Mouse (Mus musculus) liver, postnatal 0 days (tissue): ENCODE measurements around the gene Il2rg. TPM values are rescaled to one million over a fixed set of nuclear protein-coding genes. Genes with fewer than 3 reads are reported as not detected.

ENCODE experiments used
- ATAC-seq: fragments of 200-750 bp; cut with Nextera tagmentation; 2 replicates; pipeline ENCODE4 v1.8.0; 2017; ENCODE audit warnings: mild to moderate bottlenecking, moderate library complexity
- DNase-seq: peaks from one replicate; pipeline ENCODE4 v3.0.0-alpha.2; 2016
- H3K27ac ChIP-seq: fragments of 300-500 bp; sonication (generic); 2 replicates; pipeline ENCODE4 v1.5.1; 2014; ENCODE audit warnings: antibody characterized with exemption, moderate library complexity, mild to moderate bottlenecking, low read depth
- H3K27me3 ChIP-seq: fragments of 300-500 bp; sonication (generic); 2 replicates; pipeline ENCODE4 v1.6.1; 2014; ENCODE audit warnings: low read length, control low read depth, mixed read lengths; ENCODE audit not compliant: insufficient read depth
- H3K36me3 ChIP-seq: fragments of 300-500 bp; sonication (generic); replicated peaks from 2 replicates; pipeline ENCODE4 v1.6.1; 2014; ENCODE audit warnings: mild to moderate bottlenecking, control low read depth, low read length, moderate library complexity, mixed read lengths; ENCODE audit not compliant: insufficient read depth
- H3K4me1 ChIP-seq: fragments of 300-500 bp; sonication (generic); 2 replicates; pipeline ENCODE4 v1.6.1; 2014; ENCODE audit warnings: antibody characterized with exemption, mild to moderate bottlenecking, control low read depth; ENCODE audit not compliant: insufficient read depth
- H3K4me2 ChIP-seq: fragments of 300-500 bp; sonication (generic); 2 replicates; pipeline ENCODE4 v1.6.1; 2014; ENCODE audit warnings: low read depth, mild to moderate bottlenecking, low read length, moderate library complexity, mixed read lengths
- H3K4me3 ChIP-seq: fragments of 300-500 bp; sonication (generic); 2 replicates; pipeline ENCODE4 v1.5.1; 2014; ENCODE audit warnings: low read depth, low read length
- H3K9ac ChIP-seq: fragments of 300-500 bp; sonication (generic); replicated peaks from 2 replicates; pipeline ENCODE4 v1.6.1; 2014; ENCODE audit warnings: mild to moderate bottlenecking, moderate library complexity
- H3K9me3 ChIP-seq: fragments of 300-500 bp; sonication (generic); 2 replicates; pipeline ENCODE4 v1.6.1; 2016; ENCODE audit warnings: mild to moderate bottlenecking, control low read depth, low read length, mixed read lengths
- CTCF ChIP-seq: sonication (generic); IDR thresholded peaks from 2 replicates; pipeline ENCODE4 v1.5.1; 2016; ENCODE audit warnings: antibody characterized with exemption, low read depth
- EP300 ChIP-seq: IDR thresholded peaks from 2 replicates; pipeline ENCODE4 v1.6.1; 2016; ENCODE audit warnings: antibody characterized with exemption, low read depth, mild to moderate bottlenecking
- WGBS: fragments of 180-500 bp; shearing (Covaris S2); extraction: QIAGEN DNeasy Blood & Tissue Kit; methylation state at CpG from one replicate; pipeline ENCODE4 v1.1.7; 2014; ENCODE audit not compliant: insufficient replicate concordance; 5-methylcytosine and 5-hydroxymethylcytosine counted together
- polyA plus RNA-seq: library from polyadenylated mRNA; unstranded; fragments of >200 nt; fragmentation: Nextera tagmentation; extraction: Ambion mirVana; gene quantifications from 2 replicates; pipeline ENCODE4 v1.2.1, GENCODE M21; 2015

The Il2rg gene
- polyA plus RNA-seq, 1 experiment from 2014 or later = 8.0 TPM

GRCm38 (mm10) chrX:101245011-101245410 lies 23.0 kb downstream of the Il2rg start:
- H3K27me3 ChIP-seq = no peaks in the 10 kb centered on the region
- no peak overlapping the region for H3K4me2 ChIP-seq
- no peaks in the 10 kb centered on the region for H3K9me3 ChIP-seq
- TF ChIP-seq EP300 (no peak), CTCF (no peak)
- WGBS = 50% methylated on average over 1 of the region's 1 CpGs
- ATAC-seq (no peak), DNase-seq (no peak)
- no peak overlapping the region for H3K27ac ChIP-seq
- no peak overlapping the region for H3K4me3 ChIP-seq
- H3K36me3 ChIP-seq = no peaks in the 10 kb centered on the region
- no peak overlapping the region for H3K9ac ChIP-seq
- no peaks in the 10 kb centered on the region for H3K4me1 ChIP-seq

DNA sequence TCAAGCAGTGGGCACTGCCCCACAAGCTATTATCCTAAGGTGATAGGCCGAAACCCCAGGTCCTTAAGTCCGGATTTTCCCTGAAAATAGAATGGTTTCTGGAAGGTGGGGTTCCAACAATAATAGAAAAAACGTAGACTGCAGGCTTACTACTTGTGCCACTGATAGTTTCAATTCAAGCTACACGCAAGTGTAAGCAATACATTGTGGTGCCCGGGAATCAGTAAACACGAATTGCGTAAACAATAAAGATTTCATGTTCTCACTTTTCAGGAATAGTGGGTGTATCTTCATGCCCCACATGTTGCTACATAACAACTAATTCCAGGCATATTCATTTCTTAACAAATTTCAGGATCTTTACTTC lies 45.3 kb downstream of the Il2rg start:
- TF ChIP-seq EP300 (no peak; the same call in 1 of the 2 replicates), CTCF (no peak)
- WGBS = 38% methylated on average over 7 of the region's 7 CpGs
- Histone ChIP-seq H3K27ac (no peak overlapping the region), H3K4me2 (peak overlapping the region; percentile 74), H3K27me3 (peaks cover 3% of the 10 kb centered on the region; the same call in 1 of the 2 replicates), H3K4me1 (no peaks in the 10 kb centered on the region), H3K36me3 (0 out of 2 replicates have a peak, but pooled peaks cover 2% of the 10 kb centered on the region), H3K9me3 (no peaks in the 10 kb centered on the region), H3K4me3 (peak overlapping the region; percentile 65), H3K9ac (peak overlapping the region; percentile 57)
- ATAC-seq (no peak), DNase-seq (no peak)

DNA sequence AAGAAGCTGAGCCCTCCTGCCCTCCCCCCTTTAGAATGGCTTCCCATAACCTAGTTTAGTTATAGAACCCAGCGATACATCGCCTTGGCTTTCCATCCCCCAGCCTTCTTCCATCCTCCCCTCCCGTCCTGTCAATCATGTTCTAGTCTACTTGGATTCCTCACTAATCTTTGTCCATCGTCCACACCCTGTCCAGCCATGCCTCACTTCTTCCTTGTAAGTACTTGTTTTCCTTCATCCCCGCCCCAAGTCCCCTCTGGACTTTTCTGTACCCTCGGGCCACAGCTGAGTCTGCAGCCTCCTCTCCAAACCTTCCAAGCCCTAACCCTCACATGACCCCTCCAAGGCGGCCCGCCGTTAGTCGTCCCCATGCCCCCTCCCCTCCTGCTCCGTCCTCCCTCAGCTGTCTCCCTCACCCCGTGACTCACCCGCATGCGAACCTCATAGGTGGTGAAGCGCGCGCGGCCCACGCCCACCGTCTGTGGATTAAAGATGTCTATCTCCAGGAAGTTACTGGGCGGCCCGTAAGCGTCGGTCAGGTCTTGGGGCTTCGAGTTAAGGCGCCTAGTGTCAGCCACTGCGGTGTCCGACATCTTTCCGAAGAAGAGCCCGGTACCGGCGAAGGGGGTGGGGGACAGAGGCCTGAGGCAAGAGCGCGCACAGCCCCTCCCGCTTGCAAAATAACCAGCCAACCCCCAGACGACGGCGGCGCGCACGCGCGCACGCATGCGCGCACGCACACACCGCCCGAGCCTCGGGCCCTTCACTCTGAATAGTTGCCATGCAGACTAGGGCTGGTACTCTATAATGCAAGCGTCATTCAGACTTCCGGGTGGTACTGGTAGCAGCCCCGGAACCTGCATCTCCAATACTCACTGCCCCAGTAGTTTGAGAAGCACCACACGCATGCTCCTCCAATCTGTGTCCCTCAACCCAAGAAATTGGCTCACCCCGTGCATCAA lies 45.9 kb downstream of the Il2rg start, which contains the start of gene Snx12:
Gene Snx12, minus strand, starts transcription at position 730 of the 962 bp plus-strand sequence.
- peaks cover 1% of the 10 kb centered on the region; the same call in 1 of the 2 replicates for H3K27me3 ChIP-seq
- ATAC-seq (peak; percentile 99), DNase-seq (peak; percentile 84)
- peak within 1 kb of the TSS; percentile 74 for H3K4me2 ChIP-seq
- H3K27ac ChIP-seq = peak within 1 kb of the TSS; percentile 36; the same call in 1 of the 2 replicates
- H3K9ac ChIP-seq = peak within 1 kb of the TSS; percentile 59
- TF ChIP-seq EP300 (no peak; the same call in 1 of the 2 replicates), CTCF (no peak)
- H3K9me3 ChIP-seq = no peaks in the 10 kb centered on the region
- 0 out of 2 replicates have a peak, but pooled peaks cover 2% of the 10 kb centered on the region for H3K36me3 ChIP-seq
- peak within 1 kb of the TSS; percentile 65 for H3K4me3 ChIP-seq
- 15% methylated on average over 47 of the region's 55 CpGs for WGBS
- H3K4me1 ChIP-seq = no peaks in the 10 kb centered on the region

Other genes starting within 250 kb of the Il2rg start
- gene Tex11, start 208.6 kb downstream of the Il2rg start, polyA plus RNA-seq = 0.06 TPM in 1 of 2 replicates, not detected in the other
- 0.13 and 0.28 TPM in 2 replicates for gene Slc7a3, start 182.2 kb downstream of the Il2rg start, polyA plus RNA-seq
- gene Snx12, start 45.7 kb downstream of the Il2rg start, polyA plus RNA-seq = 17.6 and 17.9 TPM in 2 replicates
- 1.00 and 1.1 TPM in 2 replicates for gene Foxo4, start 13.7 kb downstream of the Il2rg start, polyA plus RNA-seq
- gene Gm614, start 4.3 kb downstream of the Il2rg start, polyA plus RNA-seq = not detected in 2 replicates
- not detected in 2 replicates for gene Gm20489, start 768 bp upstream of the Il2rg start, polyA plus RNA-seq
- 10.2 and 14.3 TPM in 2 replicates for gene Med12, start 5.8 kb upstream of the Il2rg start, polyA plus RNA-seq
- gene Nlgn3, start 30.9 kb upstream of the Il2rg start, polyA plus RNA-seq = 0.05 and 0.06 TPM in 2 replicates
- 420 and 460 TPM in 2 replicates for gene Gjb1, start 108.1 kb upstream of the Il2rg start, polyA plus RNA-seq
- gene Zmym3, start 152.6 kb upstream of the Il2rg start, polyA plus RNA-seq = 4.0 and 5.3 TPM in 2 replicates
- 59.7 and 61.7 TPM in 2 replicates for gene Nono, start 161.1 kb upstream of the Il2rg start, polyA plus RNA-seq
- gene Itgb1bp2, start 180.8 kb upstream of the Il2rg start, polyA plus RNA-seq = 0.45 and 4.6 TPM in 2 replicates